Mouse (Mus musculus): ENCODE results near the gene Cdkn2d. TPM values are rescaled to one million over a fixed set of nuclear protein-coding genes. Genes with fewer than 3 reads are reported as not detected.
"Not testable (repeated sequence)": the region's sequence is repeated elsewhere in the genome, so short reads cannot be mapped to it uniquely, and the experiment has no call there.

Gene Cdkn2d
- polyA plus RNA-seq, 1 experiment from 2014 or later: 48.1 TPM

- Histone ChIP-seq H3K4me2 (no peak overlapping the region), H3K36me3 (ENCODE audit: insufficient read depth) (peaks cover 97% of the 10 kb centered on the region), H3K4me3 (ENCODE audit: low read depth, low read length) (no peak overlapping the region), H3K9me3 (ENCODE audit: low read depth, low read length) (no peaks in the 10 kb centered on the region), H3K4me1 (ENCODE audit: insufficient read depth) (no peaks in the 10 kb centered on the region), H3K27me3 (ENCODE audit: insufficient read depth, low read length) (no peaks in the 10 kb centered on the region), H3K9ac (no peak overlapping the region), H3K27ac (ENCODE audit: low read depth) (no peak overlapping the region)
- 90% methylated on average over 9 of the region's 9 CpGs for WGBS
- no peak for TF ChIP-seq CTCF (IDR thresholded peaks at IDR 0.05; ENCODE audit: low read depth)
- ATAC-seq (ENCODE audit: insufficient read depth) (no peak), DNase-seq (no peak)
Observed at GRCm38 (mm10) chr9:21272391-21272790, 18.8 kb downstream of the Cdkn2d start.

GRCm38 (mm10) chr9:21269590-21269989 is 21.6 kb downstream of the Cdkn2d start:
- not testable (repeated sequence) for H3K9me3 ChIP-seq (ENCODE audit: low read depth, low read length); H3K9ac ChIP-seq; H3K27me3 ChIP-seq (ENCODE audit: insufficient read depth, low read length); H3K27ac ChIP-seq (ENCODE audit: low read depth); ATAC-seq (ENCODE audit: insufficient read depth); H3K4me1 ChIP-seq (ENCODE audit: insufficient read depth); DNase-seq; H3K4me3 ChIP-seq (ENCODE audit: low read depth, low read length); H3K4me2 ChIP-seq
- WGBS: 73% methylated on average over 5 of the region's 5 CpGs
- H3K36me3 ChIP-seq (ENCODE audit: insufficient read depth): peaks cover 75% of the 10 kb centered on the region

- WGBS: 94% methylated on average over 16 of the region's 16 CpGs
- H3K36me3 ChIP-seq (ENCODE audit: insufficient read depth): peaks cover 62% of the 10 kb centered on the region
- no peak overlapping the region for H3K4me2 ChIP-seq
- H3K9me3 ChIP-seq (ENCODE audit: low read depth, low read length): no peaks in the 10 kb centered on the region
- no peaks in the 10 kb centered on the region for H3K27me3 ChIP-seq (ENCODE audit: insufficient read depth, low read length)
- TF ChIP-seq CTCF (IDR thresholded peaks at IDR 0.05; ENCODE audit: low read depth): no peak
- ATAC-seq (ENCODE audit: insufficient read depth) (no peak), DNase-seq (no peak)
- H3K27ac ChIP-seq (ENCODE audit: low read depth): no peak overlapping the region
- no peak overlapping the region for H3K4me3 ChIP-seq (ENCODE audit: low read depth, low read length)
- peaks cover 11% of the 10 kb centered on the region; the same call in 1 of the 2 replicates for H3K4me1 ChIP-seq (ENCODE audit: insufficient read depth)
- no peak overlapping the region for H3K9ac ChIP-seq
Observed at GRCm38 (mm10) chr9:21268305-21268704, 22.9 kb downstream of the Cdkn2d start.

GRCm38 (mm10) chr9:21266889-21267288 is 24.3 kb downstream of the Cdkn2d start:
- ATAC-seq (ENCODE audit: insufficient read depth): no peak
- WGBS: 87% methylated on average over 5 of the region's 5 CpGs

GRCm38 (mm10) chr9:21265611-21266010 is 25.6 kb downstream of the Cdkn2d start:
- ATAC-seq (ENCODE audit: insufficient read depth): peak; percentile 15; the same call in 1 of the 2 replicates

More at GRCm38 (mm10) chr9:21266889-21267288, 24.3 kb downstream of the Cdkn2d start:
- TF ChIP-seq CTCF (IDR thresholded peaks at IDR 0.05; ENCODE audit: low read depth): no peak
- H3K4me3 ChIP-seq (ENCODE audit: low read depth, low read length): no peak overlapping the region
- peak overlapping the region; percentile 90; the same call in 1 of the 2 replicates for H3K4me2 ChIP-seq
- no peak overlapping the region for H3K27ac ChIP-seq (ENCODE audit: low read depth)
- H3K4me1 ChIP-seq (ENCODE audit: insufficient read depth): peaks cover 11% of the 10 kb centered on the region; the same call in 1 of the 2 replicates
- no peaks in the 10 kb centered on the region for H3K27me3 ChIP-seq (ENCODE audit: insufficient read depth, low read length)
- no peaks in the 10 kb centered on the region for H3K9me3 ChIP-seq (ENCODE audit: low read depth, low read length)
- no peak for DNase-seq
- no peak overlapping the region for H3K9ac ChIP-seq
- H3K36me3 ChIP-seq (ENCODE audit: insufficient read depth): peaks cover 48% of the 10 kb centered on the region

GRCm38 (mm10) chr9:21265000-21265561 is 26.1 kb downstream of the Cdkn2d start, which contains the start of gene Atg4d:
Gene Atg4d, plus strand, starts transcription at chr9:21265293.
- TF ChIP-seq CTCF (IDR thresholded peaks at IDR 0.05; ENCODE audit: low read depth): no peak
- peak; percentile 96 for ATAC-seq (ENCODE audit: insufficient read depth)
- under 1% methylated on average over 45 of the region's 49 CpGs for WGBS

More at GRCm38 (mm10) chr9:21265611-21266010, 25.6 kb downstream of the Cdkn2d start:
- no peaks in the 10 kb centered on the region for H3K9me3 ChIP-seq (ENCODE audit: low read depth, low read length)
- WGBS: 4% methylated on average over 11 of the region's 11 CpGs
- TF ChIP-seq CTCF (IDR thresholded peaks at IDR 0.05; ENCODE audit: low read depth): no peak
- peaks cover 35% of the 10 kb centered on the region for H3K36me3 ChIP-seq (ENCODE audit: insufficient read depth)
- H3K9ac ChIP-seq: peak overlapping the region; percentile 85
- H3K27ac ChIP-seq (ENCODE audit: low read depth): peak overlapping the region; percentile 36; the same call in 1 of the 2 replicates
- H3K4me1 ChIP-seq (ENCODE audit: insufficient read depth): peaks cover 11% of the 10 kb centered on the region; the same call in 1 of the 2 replicates
- H3K27me3 ChIP-seq (ENCODE audit: insufficient read depth, low read length): no peaks in the 10 kb centered on the region
- no peak for DNase-seq
- H3K4me2 ChIP-seq: peak overlapping the region; percentile 90
- peak overlapping the region; percentile 88 for H3K4me3 ChIP-seq (ENCODE audit: low read depth, low read length)

GRCm38 (mm10) chr9:21264272-21264999 is 26.8 kb downstream of the Cdkn2d start:
- Histone ChIP-seq H3K27ac (ENCODE audit: low read depth) (peak overlapping the region; percentile 65), H3K4me2 (peak overlapping the region; percentile 70), H3K9me3 (ENCODE audit: low read depth, low read length) (no peaks in the 10 kb centered on the region), H3K27me3 (ENCODE audit: insufficient read depth, low read length) (no peaks in the 10 kb centered on the region), H3K4me3 (ENCODE audit: low read depth, low read length) (peak overlapping the region; percentile 88), H3K36me3 (ENCODE audit: insufficient read depth) (peaks cover 24% of the 10 kb centered on the region), H3K4me1 (ENCODE audit: insufficient read depth) (peaks cover 11% of the 10 kb centered on the region; the same call in 1 of the 2 replicates), H3K9ac (peak overlapping the region; percentile 22)
- 14% methylated on average over 17 of the region's 17 CpGs for WGBS
- peak; percentile 57 for DNase-seq
- peak; percentile 42 for ATAC-seq (ENCODE audit: insufficient read depth)
- TF ChIP-seq CTCF (IDR thresholded peaks at IDR 0.05; ENCODE audit: low read depth): no peak

More at GRCm38 (mm10) chr9:21265000-21265561, 26.1 kb downstream of the Cdkn2d start, which contains the start of gene Atg4d:
- H3K4me3 ChIP-seq (ENCODE audit: low read depth, low read length): peak within 1 kb of the TSS; percentile 88
- H3K27ac ChIP-seq (ENCODE audit: low read depth): peak within 1 kb of the TSS; percentile 65
- H3K27me3 ChIP-seq (ENCODE audit: insufficient read depth, low read length): no peaks in the 10 kb centered on the region
- peak within 1 kb of the TSS; percentile 90 for H3K4me2 ChIP-seq
- peaks cover 11% of the 10 kb centered on the region; the same call in 1 of the 2 replicates for H3K4me1 ChIP-seq (ENCODE audit: insufficient read depth)
- peak within 1 kb of the TSS; percentile 85 for H3K9ac ChIP-seq
- peak; percentile 100 for DNase-seq
- H3K36me3 ChIP-seq (ENCODE audit: insufficient read depth): peaks cover 30% of the 10 kb centered on the region
- no peaks in the 10 kb centered on the region for H3K9me3 ChIP-seq (ENCODE audit: low read depth, low read length)
